Mouse (Mus musculus): Measurements from ENCODE around the gene Kctd4.
"Not testable (repeated sequence)": the region's sequence is repeated elsewhere in the genome, so short reads cannot be mapped to it uniquely, and the experiment has no call there.

Kctd4 gene

GRCm38 (mm10) chr14:75954766-75955165 is at the start of gene Kctd4:
Kctd4 (plus strand) TSS chr14:75955009.
- DNase-seq (ENCODE audit: extremely low read depth, insufficient read length, low spot score): no peak

DNA sequence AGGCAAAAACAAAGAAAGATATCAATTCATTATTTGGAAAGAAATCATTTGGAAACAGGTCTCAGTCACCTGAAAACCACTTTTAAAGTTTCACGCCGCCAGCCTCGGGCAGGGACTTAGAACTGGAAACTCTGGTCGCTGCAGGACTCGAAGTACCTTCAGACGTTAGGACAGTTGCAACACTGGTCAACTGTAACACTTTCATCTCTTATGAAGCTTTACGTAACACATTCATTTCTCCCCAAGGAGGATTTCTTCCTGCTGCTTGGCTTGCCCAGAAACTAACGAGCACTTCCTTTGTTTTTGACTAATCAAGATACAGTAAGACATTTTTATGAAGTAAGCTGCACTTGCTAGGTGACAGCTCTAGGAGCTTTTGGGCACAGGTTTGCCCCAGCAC is 47.9 kb upstream of the Kctd4 start:
- no peak for DNase-seq (ENCODE audit: extremely low read depth, insufficient read length, low spot score)

GRCm38 (mm10) chr14:75911968-75912367 is 42.8 kb upstream of the Kctd4 start:
- no peak for DNase-seq (ENCODE audit: extremely low read depth, insufficient read length, low spot score)

DNA sequence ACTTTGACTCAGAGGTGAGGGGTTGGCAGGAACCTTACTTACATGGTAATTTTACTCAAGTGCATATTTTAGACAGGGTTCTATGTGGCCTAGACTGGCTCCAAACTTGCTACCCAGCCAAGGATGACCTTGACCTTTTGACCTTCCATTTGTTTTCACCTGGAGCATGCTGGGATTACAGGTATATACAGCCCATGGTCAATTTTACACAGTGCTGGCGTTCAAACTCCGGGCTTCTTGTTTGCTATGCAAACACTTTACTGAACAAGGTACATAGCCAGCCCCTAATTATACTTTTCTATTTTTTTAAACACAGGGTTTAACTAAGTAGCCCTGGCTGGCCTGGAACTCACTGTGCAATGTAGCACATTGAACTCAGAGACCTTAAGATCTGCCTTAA is 42.1 kb upstream of the Kctd4 start:
- DNase-seq (ENCODE audit: extremely low read depth, insufficient read length, low spot score): no peak

DNA sequence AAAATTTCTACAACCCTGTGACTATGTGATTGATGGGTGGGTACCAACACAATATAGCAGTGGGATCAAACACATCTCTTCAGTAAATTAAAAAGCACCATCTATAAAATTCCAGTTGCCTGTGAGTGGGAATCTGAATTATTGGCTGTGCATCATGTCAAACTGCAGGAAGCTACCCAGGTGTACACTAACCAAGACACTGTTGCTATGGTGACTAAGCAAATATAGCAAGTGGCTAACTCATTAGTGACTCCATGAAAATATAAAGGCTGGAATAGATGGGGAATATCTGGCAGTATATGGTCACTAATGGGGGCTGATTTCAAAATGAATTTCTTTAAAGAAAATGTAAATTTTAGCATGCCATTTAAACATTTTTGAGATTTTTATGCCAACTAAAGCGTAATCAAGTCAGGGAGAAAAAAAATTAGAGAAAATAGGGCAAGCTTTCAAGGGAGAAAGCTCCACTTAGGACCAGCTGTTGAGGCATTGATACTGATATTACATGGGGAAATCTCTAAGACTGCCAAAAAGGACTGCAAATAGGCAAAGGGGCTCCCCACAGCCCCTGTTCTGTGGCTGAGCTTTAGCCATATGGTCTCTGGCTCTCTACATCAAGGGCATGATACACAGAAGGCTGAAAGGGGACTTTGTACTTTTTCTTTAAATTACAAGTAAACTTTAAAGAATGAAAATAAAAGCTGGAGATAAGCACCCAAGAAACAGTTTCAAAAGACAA is 31.3 kb upstream of the Kctd4 start:
- DNase-seq (ENCODE audit: extremely low read depth, insufficient read length, low spot score): no peak

GRCm38 (mm10) chr14:75929713-75930112 is 25.1 kb upstream of the Kctd4 start:
- DNase-seq (ENCODE audit: extremely low read depth, insufficient read length, low spot score): not testable (repeated sequence)

DNA sequence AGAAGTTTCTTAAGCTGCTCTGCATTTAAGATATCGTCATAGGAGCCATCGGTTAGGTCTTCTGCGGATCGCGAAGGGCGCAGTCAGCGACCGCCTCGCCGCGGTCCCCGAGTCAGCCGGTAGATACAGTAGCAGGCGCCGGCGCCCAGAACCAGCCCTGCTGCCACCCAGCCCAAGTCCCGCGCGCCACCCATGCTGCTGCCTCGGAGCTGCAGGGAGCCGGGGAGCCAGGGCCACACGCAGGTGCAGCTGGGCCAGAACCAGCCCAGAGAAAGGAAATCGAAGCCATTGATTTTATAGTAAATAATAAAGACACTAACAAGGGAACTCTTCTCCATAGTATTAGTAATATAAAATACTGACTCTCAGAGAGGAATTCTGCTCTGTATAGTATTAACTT is 23.5 kb upstream of the Kctd4 start:
- DNase-seq (ENCODE audit: extremely low read depth, insufficient read length, low spot score): peak; percentile 43

- DNase-seq (ENCODE audit: extremely low read depth, insufficient read length, low spot score): no peak
Observed at GRCm38 (mm10) chr14:75934359-75934758, 20.4 kb upstream of the Kctd4 start.

- peak; percentile 45 for DNase-seq (ENCODE audit: extremely low read depth, insufficient read length, low spot score)
Observed at GRCm38 (mm10) chr14:75937714-75938113, 17.1 kb upstream of the Kctd4 start.

- no peak for DNase-seq (ENCODE audit: extremely low read depth, insufficient read length, low spot score)
Observed at GRCm38 (mm10) chr14:75941500-75941899, 13.3 kb upstream of the Kctd4 start.

- no peak for DNase-seq (ENCODE audit: extremely low read depth, insufficient read length, low spot score)
Observed at GRCm38 (mm10) chr14:75942365-75942764, 12.4 kb upstream of the Kctd4 start.

DNA sequence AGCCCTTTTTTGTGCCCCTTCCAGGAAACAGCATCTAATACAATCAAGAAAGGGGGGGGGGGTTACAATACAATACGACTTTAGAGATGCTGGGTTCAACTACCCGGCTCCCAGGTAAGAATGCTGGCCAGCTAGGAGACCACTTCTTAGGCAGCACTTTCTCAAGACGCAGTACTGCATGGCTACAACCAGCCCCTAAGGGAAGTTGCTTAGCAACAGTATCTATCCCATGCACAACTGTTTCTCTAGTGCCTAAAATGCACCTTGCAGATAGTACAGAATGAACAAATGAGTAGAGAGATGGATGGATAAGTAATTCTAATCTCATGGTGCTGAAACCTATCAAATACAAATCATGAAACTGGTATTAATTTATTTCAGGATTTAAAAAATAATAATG is 7.1 kb upstream of the Kctd4 start:
- no peak for DNase-seq (ENCODE audit: extremely low read depth, insufficient read length, low spot score)

- no peak for DNase-seq (ENCODE audit: extremely low read depth, insufficient read length, low spot score)
Observed at GRCm38 (mm10) chr14:75953011-75953410, 1.8 kb upstream of the Kctd4 start.

DNA sequence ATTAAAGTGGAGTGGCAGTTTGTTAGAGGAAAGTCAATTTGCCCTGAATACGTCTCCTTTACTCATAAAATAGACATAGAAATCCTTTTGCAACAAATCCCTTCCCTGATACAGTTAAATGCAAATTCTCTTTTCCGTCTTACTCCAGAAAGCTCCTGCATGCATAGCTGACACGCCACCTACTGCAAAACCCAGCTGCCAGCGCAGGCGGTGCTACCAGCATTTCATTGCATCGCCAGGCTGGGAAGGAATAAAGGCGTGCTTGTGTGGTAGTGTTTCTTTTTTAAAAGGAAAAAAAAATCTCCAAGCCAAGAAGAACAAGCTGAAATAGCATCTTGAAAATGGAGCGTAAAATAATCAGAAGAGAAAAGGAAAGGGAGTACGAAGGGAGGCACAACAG is 7.4 kb downstream of the Kctd4 start:
- no peak for DNase-seq (ENCODE audit: extremely low read depth, insufficient read length, low spot score)

DNA sequence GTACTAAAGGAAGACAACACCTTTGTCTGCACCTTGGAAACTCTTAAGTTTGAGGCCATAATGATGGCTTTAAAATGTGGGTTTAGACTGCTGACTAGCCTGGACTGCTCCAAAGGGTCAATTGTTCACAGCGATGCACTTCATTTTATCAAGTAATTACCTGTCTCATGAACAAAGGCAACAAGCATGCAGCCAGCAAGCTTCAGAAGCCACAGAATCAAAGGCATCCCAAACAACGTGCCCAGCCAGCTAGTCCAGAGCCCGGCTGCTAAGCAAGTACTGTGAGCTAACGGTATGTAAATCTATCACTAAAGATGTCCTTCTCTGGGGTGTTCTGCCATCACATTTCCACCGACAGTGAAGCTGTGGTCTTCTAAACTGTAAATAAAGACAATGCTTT is 8.4 kb downstream of the Kctd4 start:
- DNase-seq (ENCODE audit: extremely low read depth, insufficient read length, low spot score): no peak

GRCm38 (mm10) chr14:75964000-75964399 is 9.2 kb downstream of the Kctd4 start:
- no peak for DNase-seq (ENCODE audit: extremely low read depth, insufficient read length, low spot score)

- no peak for DNase-seq (ENCODE audit: extremely low read depth, insufficient read length, low spot score)
Observed at GRCm38 (mm10) chr14:75964433-75964832, 9.6 kb downstream of the Kctd4 start.

DNA sequence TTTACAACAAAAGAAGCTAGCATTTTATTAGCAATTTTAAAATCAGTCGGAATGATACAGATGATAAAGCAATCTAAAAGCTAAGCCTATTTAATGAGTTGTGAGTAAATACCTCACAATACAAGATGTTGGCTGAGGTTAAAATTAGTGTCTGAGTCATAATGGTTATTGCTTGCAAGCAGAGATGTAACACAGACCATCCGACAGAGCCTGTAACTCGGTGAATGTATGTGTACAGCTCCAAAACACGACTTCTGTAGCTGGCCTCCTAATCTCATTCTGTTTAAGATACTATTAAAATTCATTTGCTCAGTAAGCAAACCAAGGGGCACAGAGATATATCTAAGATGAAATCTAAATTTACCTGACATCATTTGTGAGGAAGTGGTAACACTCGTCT is 12.5 kb downstream of the Kctd4 start:
- no peak for DNase-seq (ENCODE audit: extremely low read depth, insufficient read length, low spot score)

GRCm38 (mm10) chr14:75976107-75976506 is 21.3 kb downstream of the Kctd4 start:
- no peak for DNase-seq (ENCODE audit: extremely low read depth, insufficient read length, low spot score)

- no peak for DNase-seq (ENCODE audit: extremely low read depth, insufficient read length, low spot score)
Observed at GRCm38 (mm10) chr14:75981231-75981630, 26.4 kb downstream of the Kctd4 start.

GRCm38 (mm10) chr14:75983891-75984290 is 29.1 kb downstream of the Kctd4 start:
- DNase-seq (ENCODE audit: extremely low read depth, insufficient read length, low spot score): no peak

- DNase-seq (ENCODE audit: extremely low read depth, insufficient read length, low spot score): no peak
Observed at GRCm38 (mm10) chr14:75985112-75985511, 30.3 kb downstream of the Kctd4 start.

All from 3134 (cell line).